Mouse (Mus musculus) brown adipose tissue, adult 24 weeks (tissue): ENCODE measurements at regions not wholly inside any gene's neighbourhood (a gene's known extent, or its start where the extent isn't known, plus 50 kb on each side); places are given as distances from the start of the nearest gene placed in this dataset.
A peak's percentile ranks its signal among the peaks of the same experiment; 100 is the strongest.

Experiments used
- H3K27ac ChIP-seq: fragments of 200-500 bp; replicated peaks from 2 replicates; pipeline ENCODE4 v1.5.1; 2012; ENCODE audit warnings: low read depth, mild to moderate bottlenecking, low read length
- H3K4me1 ChIP-seq: fragments of 200-500 bp; 2 replicates; pipeline ENCODE4 v1.6.1; 2012; ENCODE audit warnings: low read length, mixed read lengths; ENCODE audit not compliant: control insufficient read depth, insufficient read depth, insufficient read length
- H3K4me3 ChIP-seq: fragments of 200-500 bp; 2 replicates; pipeline ENCODE4 v1.5.1; 2012; ENCODE audit warnings: low read depth, mild to moderate bottlenecking, low read length, moderate library complexity; ENCODE audit not compliant: insufficient read depth

GRCm38 (mm10) chr14:25189256-25189655, 269.7 kb upstream of the Zmiz1 start:
- H3K4me1 ChIP-seq = no peaks in the 10 kb centered on the region
- no peak overlapping the region for H3K27ac ChIP-seq
- no peak overlapping the region for H3K4me3 ChIP-seq

- no peaks in the 10 kb centered on the region for H3K4me1 ChIP-seq
- H3K4me3 ChIP-seq = no peak overlapping the region
- no peak overlapping the region for H3K27ac ChIP-seq
These were observed 268.2 kb upstream of the Zmiz1 start for GRCm38 (mm10) chr14:25190680-25191270.

DNA sequence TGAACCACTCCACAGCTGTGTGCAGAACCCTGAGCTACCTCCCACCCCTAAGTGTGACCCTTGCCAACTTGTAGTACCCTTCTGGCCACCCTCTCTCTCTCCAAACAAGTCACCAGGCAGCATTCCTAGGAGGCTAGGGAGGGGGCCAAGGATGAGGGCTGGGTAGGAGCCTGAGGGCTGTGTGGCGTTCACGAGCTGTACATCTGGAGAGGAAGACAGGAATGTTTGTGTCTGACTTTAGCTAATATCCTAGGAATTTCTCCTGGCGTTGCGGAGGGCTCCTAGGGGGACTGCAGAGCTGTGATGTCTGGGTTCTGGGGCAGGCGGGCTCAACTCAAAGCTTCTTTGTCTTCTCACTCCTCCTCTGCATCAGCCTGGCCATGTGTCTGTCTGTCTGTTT, 262.2 kb upstream of the Zmiz1 start:
- Histone ChIP-seq H3K4me3 (no peak overlapping the region), H3K4me1 (no peaks in the 10 kb centered on the region), H3K27ac (no peak overlapping the region)

DNA sequence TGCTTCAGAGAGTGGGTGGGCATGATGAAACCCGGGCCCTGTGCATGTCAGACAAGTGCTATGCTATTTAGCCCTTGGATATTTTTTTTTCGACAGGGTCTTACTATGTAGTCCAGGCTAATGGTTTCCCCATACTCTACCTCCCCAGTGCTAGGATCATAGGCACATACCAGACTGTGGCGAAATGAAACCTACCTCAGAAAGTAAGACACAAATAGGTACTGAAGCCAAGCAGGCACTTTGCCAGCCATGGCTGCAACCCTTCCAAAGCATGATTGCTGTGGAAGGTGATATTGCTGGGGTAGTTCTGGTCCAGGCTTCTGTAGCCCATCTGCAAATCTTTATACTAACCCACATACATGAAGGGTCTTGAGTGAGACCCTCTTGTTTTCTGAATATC, 259.1 kb upstream of the Zmiz1 start:
- Histone ChIP-seq H3K27ac (no peak overlapping the region), H3K4me1 (no peaks in the 10 kb centered on the region), H3K4me3 (no peak overlapping the region)

GRCm38 (mm10) chr14:25200656-25201179, 258.3 kb upstream of the Zmiz1 start:
- H3K4me1 ChIP-seq = no peaks in the 10 kb centered on the region
- H3K27ac ChIP-seq = no peak overlapping the region
- no peak overlapping the region for H3K4me3 ChIP-seq

DNA sequence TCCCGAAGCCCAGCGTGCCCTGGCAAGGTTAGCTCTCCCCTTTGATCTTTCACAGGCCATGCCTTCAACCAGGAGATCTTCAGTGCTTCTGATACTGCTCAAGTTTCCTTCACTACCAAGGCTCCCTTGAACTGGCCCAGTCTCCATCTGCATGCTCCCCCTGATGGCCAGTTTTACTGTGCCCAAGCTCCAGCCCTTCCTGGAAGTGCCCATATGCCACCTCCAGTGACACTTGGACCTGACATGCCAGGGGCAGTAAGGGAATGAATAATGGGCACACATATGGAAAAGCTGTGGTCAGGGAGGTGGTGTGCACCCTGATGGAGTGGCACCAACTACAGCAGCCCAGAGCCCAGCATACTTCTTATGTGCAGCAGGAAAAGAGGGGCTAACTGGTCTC, 256.7 kb upstream of the Zmiz1 start:
- Histone ChIP-seq H3K4me1 (no peaks in the 10 kb centered on the region), H3K4me3 (no peak overlapping the region), H3K27ac (no peak overlapping the region)

DNA sequence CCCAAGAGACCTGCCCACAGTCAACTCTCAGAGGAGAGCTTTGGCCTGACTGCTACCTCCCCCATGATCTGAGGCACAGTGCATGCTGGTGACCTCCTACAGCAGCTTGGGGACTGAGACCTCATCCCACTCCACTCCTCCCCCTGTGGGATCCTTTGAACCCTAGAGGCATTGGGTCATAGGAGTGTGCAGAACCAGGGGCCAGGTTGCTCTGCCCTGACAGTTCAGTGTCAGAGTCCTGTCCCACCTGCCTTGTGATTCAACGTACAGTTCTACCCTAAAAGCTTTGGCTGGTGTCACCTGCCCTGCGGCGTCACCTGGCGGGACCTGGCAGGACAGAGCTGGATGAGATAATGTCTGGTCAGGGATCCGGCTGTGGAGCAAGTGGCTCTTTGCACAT, 254.9 kb upstream of the Zmiz1 start:
- no peak overlapping the region for H3K27ac ChIP-seq
- H3K4me1 ChIP-seq = 0 out of 2 replicates have a peak, but pooled peaks cover 7% of the 10 kb centered on the region
- H3K4me3 ChIP-seq = no peak overlapping the region

DNA sequence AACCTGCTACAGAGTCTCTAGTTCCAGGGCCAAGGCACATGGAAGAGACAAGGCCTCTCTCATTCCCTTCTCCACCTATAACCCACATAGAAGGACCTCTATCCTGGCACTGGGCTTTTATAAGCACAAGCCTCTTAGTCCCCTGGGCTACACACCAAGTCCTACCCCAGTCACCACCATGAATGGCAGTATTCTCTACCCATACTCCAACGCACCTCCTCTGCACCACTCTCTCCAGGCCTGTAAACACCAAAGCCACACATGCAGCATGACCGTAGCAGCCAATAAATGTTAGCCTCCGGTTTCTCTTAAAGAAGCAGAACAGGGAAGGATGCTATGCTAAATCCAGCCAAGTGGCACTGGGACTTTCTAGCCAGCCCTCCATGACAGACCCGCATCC, 252.1 kb upstream of the Zmiz1 start:
- no peak overlapping the region for H3K4me3 ChIP-seq
- H3K27ac ChIP-seq = no peak overlapping the region
- 0 out of 2 replicates have a peak, but pooled peaks cover 7% of the 10 kb centered on the region for H3K4me1 ChIP-seq

- Histone ChIP-seq H3K4me1 (0 out of 2 replicates have a peak, but pooled peaks cover 7% of the 10 kb centered on the region), H3K27ac (no peak overlapping the region), H3K4me3 (no peak overlapping the region)
These were observed 251.6 kb upstream of the Zmiz1 start for GRCm38 (mm10) chr14:25207422-25207821.

- H3K27ac ChIP-seq = no peak overlapping the region
- no peak overlapping the region for H3K4me3 ChIP-seq
- 0 out of 2 replicates have a peak, but pooled peaks cover 7% of the 10 kb centered on the region for H3K4me1 ChIP-seq
These were observed 250.5 kb upstream of the Zmiz1 start for GRCm38 (mm10) chr14:25208221-25209056.

GRCm38 (mm10) chr14:25213056-25213455, 245.9 kb upstream of the Zmiz1 start:
- Histone ChIP-seq H3K27ac (no peak overlapping the region), H3K4me1 (0 out of 2 replicates have a peak, but pooled peaks cover 4% of the 10 kb centered on the region)

GRCm38 (mm10) chr14:25223091-25223490, 235.9 kb upstream of the Zmiz1 start:
- H3K27ac ChIP-seq = no peak overlapping the region
- no peak overlapping the region for H3K4me3 ChIP-seq
- 0 out of 2 replicates have a peak, but pooled peaks cover 2% of the 10 kb centered on the region for H3K4me1 ChIP-seq

More at GRCm38 (mm10) chr14:25213056-25213455, 245.9 kb upstream of the Zmiz1 start:
- no peak overlapping the region for H3K4me3 ChIP-seq

DNA sequence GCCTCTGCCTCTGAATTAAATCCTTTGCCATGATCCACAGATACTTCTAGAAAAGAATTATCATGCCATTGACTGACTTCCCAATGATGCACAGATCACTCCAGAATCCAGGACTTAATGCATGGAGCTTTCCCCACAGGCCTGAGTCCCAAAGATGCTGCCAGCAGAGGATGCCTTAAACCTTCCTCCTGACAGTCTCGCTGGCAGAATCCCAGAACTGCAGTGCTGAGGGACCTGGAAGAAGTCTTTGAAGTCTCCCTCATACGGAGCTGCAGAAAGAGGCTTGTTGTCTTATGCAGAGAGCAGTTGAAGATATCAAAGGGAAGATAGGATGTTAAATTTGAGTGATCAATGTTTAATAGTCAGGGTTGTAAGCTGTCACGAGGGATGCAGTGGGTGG, 233.8 kb upstream of the Zmiz1 start:
- Histone ChIP-seq H3K27ac (no peak overlapping the region), H3K4me1 (0 out of 2 replicates have a peak, but pooled peaks cover 2% of the 10 kb centered on the region), H3K4me3 (no peak overlapping the region)

DNA sequence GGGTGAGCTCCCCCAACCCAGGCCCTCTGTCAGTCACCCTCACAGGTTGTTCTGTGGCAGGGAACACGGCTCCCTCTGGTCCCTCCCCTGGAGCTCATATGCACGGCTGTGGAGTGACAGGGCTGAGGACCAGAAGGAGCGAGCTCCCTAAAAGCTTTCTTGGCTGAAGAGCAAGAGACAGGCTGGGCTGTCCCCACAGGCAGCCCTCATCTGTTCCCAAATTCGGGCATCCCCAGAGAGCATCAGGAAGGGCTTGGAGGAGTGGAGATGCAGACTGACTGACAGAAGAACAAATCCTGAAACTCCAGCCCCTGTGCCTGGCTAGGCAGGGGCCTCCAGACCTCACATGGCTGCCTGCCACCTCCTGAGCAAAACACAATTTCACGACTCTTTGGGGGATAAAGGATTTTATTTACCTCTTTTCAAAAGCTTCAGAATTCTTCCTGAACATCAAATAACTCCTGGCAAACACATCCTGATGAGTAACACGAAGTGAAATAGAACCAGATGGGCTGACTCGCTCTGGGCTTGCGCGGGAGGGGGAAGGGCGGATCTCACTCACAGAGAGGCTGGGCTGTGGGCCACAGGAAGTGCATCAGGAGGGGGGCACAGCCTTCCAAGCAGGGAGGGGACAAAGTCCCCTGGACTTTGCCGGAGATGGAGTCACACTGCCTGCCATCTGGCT, 232.7 kb upstream of the Zmiz1 start:
- Histone ChIP-seq H3K4me3 (no peak overlapping the region), H3K27ac (peak overlapping the region; percentile 44), H3K4me1 (0 out of 2 replicates have a peak, but pooled peaks cover 2% of the 10 kb centered on the region)

DNA sequence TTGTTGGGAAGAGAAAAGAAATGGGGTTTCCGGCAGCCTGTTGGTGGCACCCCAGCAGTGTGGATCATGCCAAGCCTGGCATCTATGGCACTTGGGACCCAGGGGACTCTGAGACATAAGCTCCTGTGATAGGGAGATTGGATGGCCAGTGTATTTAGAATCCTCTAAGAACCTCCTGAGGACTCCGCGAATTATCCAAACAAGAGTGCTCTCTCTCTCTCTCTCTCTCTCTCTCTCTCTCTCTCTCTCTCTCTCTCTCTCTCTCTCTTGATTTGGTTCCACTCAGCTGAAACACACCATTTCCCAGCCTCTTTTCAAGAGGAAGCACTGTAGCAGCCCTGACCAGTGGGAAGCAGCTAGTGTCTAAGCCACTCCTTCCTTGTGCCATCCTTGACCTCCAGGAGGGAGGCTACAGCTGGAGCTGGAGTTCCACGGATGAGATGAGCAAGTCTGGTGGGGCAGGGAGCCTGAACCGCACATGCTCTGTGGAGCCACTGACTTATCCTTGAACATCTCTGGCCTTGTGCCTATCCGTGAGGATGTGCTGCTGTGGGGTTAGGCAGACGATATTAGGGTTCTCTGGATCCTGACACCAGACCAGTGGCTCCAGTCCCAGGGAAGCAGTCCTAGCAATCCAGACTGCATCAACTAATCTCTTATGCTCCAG, 232.0 kb upstream of the Zmiz1 start:
- Histone ChIP-seq H3K27ac (peak overlapping the region; percentile 44), H3K4me1 (0 out of 2 replicates have a peak, but pooled peaks cover 2% of the 10 kb centered on the region), H3K4me3 (no peak overlapping the region)
